Mouse (Mus musculus): Measurements from ENCODE around the gene Nrde2. TPM values are rescaled to one million over a fixed set of nuclear protein-coding genes. Genes with fewer than 3 reads are reported as not detected.
"Not testable (repeated sequence)": the region's sequence is repeated elsewhere in the genome, so short reads cannot be mapped to it uniquely, and the experiment has no call there.

The Nrde2 gene
- polyA plus RNA-seq, 1 experiment, result 5.4 TPM

- H3K27me3 ChIP-seq (ENCODE audit: control insufficient read depth, insufficient read depth, low read length), result no peaks in the 10 kb centered on the region
- under 1% methylated on average over 29 of the region's 29 CpGs for WGBS
- H3K36me3 ChIP-seq (ENCODE audit: control insufficient read depth, insufficient read depth, low read length), result no peaks in the 10 kb centered on the region
- H3K4me3 ChIP-seq (ENCODE audit: low read depth, low read length), result peak overlapping the region; percentile 68
- TF ChIP-seq POLR2A (IDR thresholded peaks at IDR 0.05; ENCODE audit: low read depth, low read length) (no peak), CTCF (IDR thresholded peaks at IDR 0.05; ENCODE audit: extremely low read depth, insufficient read length, insufficient replicate concordance, low read depth, low read length) (no peak)
- H3K4me1 ChIP-seq (ENCODE audit: control insufficient read depth, insufficient read depth, insufficient read length, low read length), result peaks cover 30% of the 10 kb centered on the region
- peak overlapping the region; percentile 97 for H3K27ac ChIP-seq (ENCODE audit: insufficient read depth, low read depth, low read length)
Measured at GRCm38 (mm10) chr12:100187756-100188430, 28.4 kb upstream of the Nrde2 start.

GRCm38 (mm10) chr12:100187013-100187755 lies 27.7 kb upstream of the Nrde2 start:
- no peaks in the 10 kb centered on the region for H3K36me3 ChIP-seq (ENCODE audit: control insufficient read depth, insufficient read depth, low read length)
- H3K27ac ChIP-seq (ENCODE audit: insufficient read depth, low read depth, low read length), result peak overlapping the region; percentile 99
- H3K4me3 ChIP-seq (ENCODE audit: low read depth, low read length), result peak overlapping the region; percentile 83
- H3K27me3 ChIP-seq (ENCODE audit: control insufficient read depth, insufficient read depth, low read length), result no peaks in the 10 kb centered on the region
- WGBS, result under 1% methylated on average over 52 of the region's 52 CpGs
- TF ChIP-seq POLR2A (IDR thresholded peaks at IDR 0.05; ENCODE audit: low read depth, low read length), result peak; percentile 83; the same call in 1 of the 2 replicates
- TF ChIP-seq CTCF (IDR thresholded peaks at IDR 0.05; ENCODE audit: extremely low read depth, insufficient read length, insufficient replicate concordance, low read depth, low read length), result 0 out of 2 replicates have a peak, but pooled peaks have one; percentile 6
- peaks cover 28% of the 10 kb centered on the region for H3K4me1 ChIP-seq (ENCODE audit: control insufficient read depth, insufficient read depth, insufficient read length, low read length)

- 7% methylated on average over 6 of the region's 6 CpGs for WGBS
- peak overlapping the region; percentile 99 for H3K27ac ChIP-seq (ENCODE audit: insufficient read depth, low read depth, low read length)
- no peak for TF ChIP-seq POLR2A (IDR thresholded peaks at IDR 0.05; ENCODE audit: low read depth, low read length)
Measured at GRCm38 (mm10) chr12:100186376-100186775, 26.9 kb upstream of the Nrde2 start.

GRCm38 (mm10) chr12:100185897-100186296 lies 26.4 kb upstream of the Nrde2 start:
- Histone ChIP-seq H3K27ac (ENCODE audit: insufficient read depth, low read depth, low read length) (peak overlapping the region; percentile 17), H3K36me3 (ENCODE audit: control insufficient read depth, insufficient read depth, low read length) (no peaks in the 10 kb centered on the region), H3K27me3 (ENCODE audit: control insufficient read depth, insufficient read depth, low read length) (no peaks in the 10 kb centered on the region), H3K4me3 (ENCODE audit: low read depth, low read length) (no peak overlapping the region), H3K4me1 (ENCODE audit: control insufficient read depth, insufficient read depth, insufficient read length, low read length) (peaks cover 18% of the 10 kb centered on the region; the same call in 1 of the 2 replicates)
- TF ChIP-seq CTCF (IDR thresholded peaks at IDR 0.05; ENCODE audit: extremely low read depth, insufficient read length, insufficient replicate concordance, low read depth, low read length) (no peak), POLR2A (IDR thresholded peaks at IDR 0.05; ENCODE audit: low read depth, low read length) (no peak)
- 53% methylated on average over 7 of the region's 7 CpGs for WGBS

More at GRCm38 (mm10) chr12:100186376-100186775, 26.9 kb upstream of the Nrde2 start:
- H3K4me1 ChIP-seq (ENCODE audit: control insufficient read depth, insufficient read depth, insufficient read length, low read length), result peaks cover 21% of the 10 kb centered on the region
- no peaks in the 10 kb centered on the region for H3K27me3 ChIP-seq (ENCODE audit: control insufficient read depth, insufficient read depth, low read length)
- H3K36me3 ChIP-seq (ENCODE audit: control insufficient read depth, insufficient read depth, low read length), result no peaks in the 10 kb centered on the region
- peak overlapping the region; percentile 27; the same call in 1 of the 2 replicates for H3K4me3 ChIP-seq (ENCODE audit: low read depth, low read length)

GRCm38 (mm10) chr12:100184976-100185375 lies 25.5 kb upstream of the Nrde2 start:
- 89% methylated on average over 2 of the region's 2 CpGs for whole genome bisulfite sequencing
- H3K36me3 ChIP-seq (ENCODE audit: control insufficient read depth, insufficient read depth, low read length), result not testable (repeated sequence)
- H3K4me1 ChIP-seq (ENCODE audit: control insufficient read depth, insufficient read depth, insufficient read length, low read length), result peaks cover 18% of the 10 kb centered on the region; the same call in 1 of the 2 replicates

GRCm38 (mm10) chr12:100183970-100184369 lies 24.5 kb upstream of the Nrde2 start:
- WGBS, result 18% methylated on average over 5 of the region's 5 CpGs
- H3K27ac ChIP-seq (ENCODE audit: insufficient read depth, low read depth, low read length), result peak overlapping the region; percentile 69

More at GRCm38 (mm10) chr12:100184976-100185375, 25.5 kb upstream of the Nrde2 start:
- not testable (repeated sequence) for H3K27ac ChIP-seq (ENCODE audit: insufficient read depth, low read depth, low read length); H3K4me3 ChIP-seq (ENCODE audit: low read depth, low read length); H3K27me3 ChIP-seq (ENCODE audit: control insufficient read depth, insufficient read depth, low read length)

GRCm38 (mm10) chr12:100182676-100183075 lies 23.2 kb upstream of the Nrde2 start:
- no peak overlapping the region for H3K4me3 ChIP-seq (ENCODE audit: low read depth, low read length)
- TF ChIP-seq CTCF (IDR thresholded peaks at IDR 0.05; ENCODE audit: extremely low read depth, insufficient read length, insufficient replicate concordance, low read depth, low read length) (no peak; the same call in 1 of the 2 replicates), POLR2A (IDR thresholded peaks at IDR 0.05; ENCODE audit: low read depth, low read length) (no peak)
- H3K36me3 ChIP-seq (ENCODE audit: control insufficient read depth, insufficient read depth, low read length), result no peaks in the 10 kb centered on the region
- H3K27ac ChIP-seq (ENCODE audit: insufficient read depth, low read depth, low read length), result no peak overlapping the region
- no peaks in the 10 kb centered on the region for H3K27me3 ChIP-seq (ENCODE audit: control insufficient read depth, insufficient read depth, low read length)
- peaks cover 18% of the 10 kb centered on the region; the same call in 1 of the 2 replicates for H3K4me1 ChIP-seq (ENCODE audit: control insufficient read depth, insufficient read depth, insufficient read length, low read length)
- 92% methylated on average over 2 of the region's 2 CpGs for WGBS

More at GRCm38 (mm10) chr12:100183970-100184369, 24.5 kb upstream of the Nrde2 start:
- no peaks in the 10 kb centered on the region for H3K36me3 ChIP-seq (ENCODE audit: control insufficient read depth, insufficient read depth, low read length)
- H3K4me1 ChIP-seq (ENCODE audit: control insufficient read depth, insufficient read depth, insufficient read length, low read length), result peaks cover 18% of the 10 kb centered on the region; the same call in 1 of the 2 replicates
- H3K4me3 ChIP-seq (ENCODE audit: low read depth, low read length), result no peak overlapping the region
- no peaks in the 10 kb centered on the region for H3K27me3 ChIP-seq (ENCODE audit: control insufficient read depth, insufficient read depth, low read length)
- TF ChIP-seq CTCF (IDR thresholded peaks at IDR 0.05; ENCODE audit: extremely low read depth, insufficient read length, insufficient replicate concordance, low read depth, low read length), result no peak

Measured in small intestine, adult 2 months (tissue).